Mouse (Mus musculus) gastrocnemius, postnatal 36 days (tissue): ENCODE measurements around the gene Pdcd6ip. TPM values are rescaled to one million over a fixed set of nuclear protein-coding genes. Genes with fewer than 3 reads are reported as not detected.

Experiments used
- DNase-seq, 2 experiments: peaks; one replicate each; pipeline ENCODE4 v3.0.0; 2022
- intact Hi-C: fragments of 180-260 bp; cut with DNase I; formaldehyde crosslinking; loops from one replicate; pipeline ENCODE4 v1.15.1; 2025
- total RNA-seq, 2 experiments: library from RNA; stranded (reverse); gene quantifications; 2 replicates each; pipeline ENCODE4 v1.2.3; 2021

Pdcd6ip gene
- total RNA-seq, 2 experiments from 2014 or later = 34.8 to 36.8 TPM

DNA sequence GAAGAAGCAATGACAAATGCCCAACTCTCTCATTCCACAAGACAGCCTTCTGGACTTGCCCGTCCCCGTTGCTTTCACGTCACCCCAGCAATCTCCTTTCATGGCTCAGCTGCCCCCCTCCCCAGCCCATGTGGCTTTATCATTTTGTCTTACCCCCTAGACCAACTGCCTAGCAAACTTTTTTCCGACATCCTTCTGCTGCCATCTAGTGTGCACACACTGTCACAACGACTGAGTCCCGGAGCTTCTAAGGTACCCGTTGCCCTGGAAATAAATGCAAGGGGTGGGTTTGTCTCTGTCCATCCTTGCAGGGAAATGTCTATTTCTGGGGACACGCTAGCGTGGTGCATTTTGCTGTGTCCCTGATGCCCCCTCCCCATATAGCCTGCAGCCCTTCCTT is 78.4 kb downstream of the Pdcd6ip start:
- intact Hi-C loops = loop anchor here (5.0 kb wide), 1 partner anchor 212 kb away; no protein-coding TSS in a partner anchor
- DNase-seq = peak in 1 of 2 experiments; percentile 15

DNA sequence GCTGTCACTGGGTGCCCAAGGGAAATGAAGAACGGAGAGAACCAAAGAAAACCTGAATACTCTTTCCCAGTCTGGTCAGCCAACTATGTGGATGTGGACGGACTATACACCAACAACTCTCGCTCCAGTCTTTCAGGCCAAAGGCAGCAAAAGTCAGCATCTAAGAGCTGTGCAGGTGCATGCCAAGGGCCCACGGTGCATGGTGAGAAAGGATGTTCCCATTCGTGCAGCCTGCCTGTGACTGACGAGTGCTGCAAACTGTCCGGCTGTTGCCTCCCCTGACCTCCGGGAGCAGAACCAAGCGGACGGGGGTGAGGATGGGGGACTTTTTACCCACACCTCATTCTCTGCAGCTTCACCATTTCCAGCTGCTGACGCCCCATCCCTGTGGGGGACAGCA is 78.9 kb downstream of the Pdcd6ip start:
- intact Hi-C loops = loop anchor here (5.0 kb wide), 1 partner anchor 212 kb away; no protein-coding TSS in a partner anchor
- DNase-seq = no peak

DNA sequence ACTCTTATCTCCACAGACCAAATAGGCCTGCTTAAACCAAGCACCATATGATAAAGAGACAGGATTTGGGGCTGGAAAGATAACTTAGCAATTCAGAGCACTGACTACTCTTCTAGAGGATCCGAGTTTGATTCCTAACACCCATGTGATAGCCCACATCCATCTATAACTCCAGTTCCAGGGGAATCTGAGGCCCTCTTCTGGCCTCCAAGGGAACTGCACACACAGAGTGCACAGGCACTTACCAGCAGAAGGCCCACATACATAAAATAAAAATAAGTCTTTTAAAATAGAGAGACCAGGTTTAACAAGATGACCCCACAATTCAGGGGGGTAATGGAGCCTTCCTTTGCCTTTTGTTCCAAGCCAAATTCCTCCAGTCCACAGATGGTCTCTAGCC is 79.3 kb downstream of the Pdcd6ip start:
- intact Hi-C loops = loop anchor here (5.0 kb wide), 1 partner anchor 211 kb away; no protein-coding TSS in a partner anchor
- DNase-seq = no peak

DNA sequence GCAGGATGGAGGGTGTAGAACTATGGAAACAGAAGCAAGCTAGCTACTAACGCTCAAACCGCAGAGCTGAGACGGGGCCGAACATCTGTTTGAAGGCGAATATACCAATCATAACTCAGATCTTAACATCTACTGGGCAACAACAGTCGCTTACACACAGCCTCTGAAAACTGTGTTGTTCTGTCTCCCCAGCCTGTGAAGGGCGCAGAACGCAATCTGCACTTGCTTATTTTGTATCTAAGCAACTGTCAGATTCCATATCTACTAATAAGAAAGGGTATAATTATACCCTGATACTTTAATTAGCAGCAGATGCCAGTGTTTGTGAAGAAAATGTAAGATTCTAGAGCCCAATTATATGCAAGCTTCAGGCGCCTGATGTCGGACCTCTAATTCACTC is 81.3 kb downstream of the Pdcd6ip start:
- DNase-seq = no peak
- intact Hi-C loops = loop anchor here (5.0 kb wide), 1 partner anchor 209 kb away; no protein-coding TSS in a partner anchor

DNA sequence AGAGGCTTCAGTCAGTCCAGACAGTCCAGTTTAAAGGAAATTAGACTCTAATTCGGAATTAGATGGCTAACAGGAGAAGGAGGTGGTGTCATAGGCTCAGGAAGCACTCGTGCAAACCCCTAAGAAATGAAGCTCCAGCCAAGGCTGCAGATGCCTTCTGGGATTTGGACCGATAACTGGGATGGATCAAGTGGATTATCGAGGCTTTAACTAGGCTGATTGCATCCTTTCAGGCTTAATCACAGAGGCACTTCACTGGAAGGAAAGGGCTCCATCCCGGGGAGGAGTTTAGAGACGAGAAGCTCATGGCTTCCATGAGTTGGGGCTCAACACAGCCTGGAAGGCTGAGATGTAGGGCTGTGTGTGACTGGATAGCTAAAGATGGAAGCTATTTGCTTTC is 84.0 kb downstream of the Pdcd6ip start:
- intact Hi-C loops = no loop called here

DNA sequence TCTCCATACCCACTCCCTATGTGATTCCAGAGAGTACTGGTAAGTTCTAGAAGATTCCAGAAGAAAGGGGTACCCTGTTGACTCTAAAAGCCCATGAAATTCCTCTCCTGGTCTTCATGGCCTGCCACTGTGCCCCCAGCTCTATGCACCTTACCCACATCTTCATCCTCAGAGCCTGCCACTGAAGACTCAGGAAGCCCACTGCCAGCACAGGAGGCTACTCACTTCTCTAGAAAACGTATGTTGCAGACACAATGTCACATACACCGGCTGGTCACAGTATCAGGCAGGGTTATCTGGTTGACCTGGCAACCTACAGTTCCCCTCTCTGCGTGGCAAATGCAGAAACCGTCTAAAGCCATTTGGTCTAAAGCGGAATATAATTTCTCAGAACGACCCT is 91.0 kb downstream of the Pdcd6ip start:
- intact Hi-C loops = no loop called here
- DNase-seq = no peak

More for the DNA sequence above, 84.0 kb downstream of the Pdcd6ip start:
- no peak for DNase-seq

DNA sequence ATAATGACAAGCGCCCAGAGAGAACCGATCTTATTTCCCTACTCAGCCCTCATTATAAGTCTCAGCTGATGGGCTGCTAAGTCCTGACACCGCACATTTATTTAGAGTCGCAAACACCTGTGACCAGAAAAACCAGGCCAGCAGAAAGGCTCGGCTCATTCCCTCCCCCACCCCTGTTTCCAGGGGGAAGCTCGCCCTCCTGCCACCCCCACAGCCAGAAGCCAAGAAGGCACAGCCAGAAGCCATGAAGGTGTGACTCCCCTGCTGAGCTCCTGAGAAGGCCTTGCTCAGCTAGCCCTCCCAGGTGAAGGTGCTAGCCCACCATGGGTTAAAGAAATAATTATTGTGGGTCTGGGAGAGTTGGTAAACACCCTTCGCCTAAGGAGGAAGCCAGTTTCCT is 97.3 kb downstream of the Pdcd6ip start:
- no peak for DNase-seq
- intact Hi-C loops = no loop called here

DNA sequence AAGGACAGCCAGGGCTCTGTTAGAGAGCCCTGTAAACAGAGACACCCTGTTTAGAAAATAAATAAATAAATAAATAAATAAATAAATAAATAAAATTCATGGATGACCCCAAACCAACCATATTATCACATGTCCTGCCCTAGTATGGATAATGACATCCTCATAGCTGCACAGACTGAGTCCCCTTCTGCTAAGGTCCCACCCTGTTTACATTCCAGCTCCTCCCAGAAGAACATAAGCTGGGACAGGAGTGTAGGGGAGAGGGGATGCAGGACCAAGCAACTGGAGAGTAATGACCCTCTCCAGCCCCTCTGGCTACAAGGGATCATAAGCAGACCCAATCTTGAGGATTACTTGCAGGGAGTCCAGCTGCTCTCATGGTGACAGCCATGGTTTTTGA is 105.9 kb downstream of the Pdcd6ip start:
- intact Hi-C loops = no loop called here
- DNase-seq = no peak

Other genes with a start within 250 kb of the Pdcd6ip start
- 10 to 100 TPM; 38.9 to 46.2 TPM for gene Clasp2, start 33.2 kb upstream of the Pdcd6ip start, total RNA-seq
- gene Ubp1, start 222.7 kb upstream of the Pdcd6ip start, total RNA-seq = 10 to 100 TPM; 17.0 to 17.6 TPM